Mouse (Mus musculus): Measurements from ENCODE around the gene Inhbc. TPM values are rescaled to one million over a fixed set of nuclear protein-coding genes. Genes with fewer than 3 reads are reported as not detected.

Gene Inhbc
- polyA plus RNA-seq, 1 experiment: not detected

- TF ChIP-seq CTCF (conservative IDR thresholded peaks at IDR 0.05; ENCODE audit: insufficient read depth, insufficient read length, low read depth, low read length) (0 out of 2 replicates have a peak, but pooled peaks have one; percentile 11), POLR2A (IDR thresholded peaks at IDR 0.05; ENCODE audit: low read depth, low read length) (no peak)
- no peaks in the 10 kb centered on the region for H3K4me1 ChIP-seq (ENCODE audit: control insufficient read depth, insufficient read depth, low read length)
- no peak overlapping the region for H3K4me3 ChIP-seq (ENCODE audit: insufficient read depth, low read depth, low read length)
- peaks cover 2% of the 10 kb centered on the region; the same call in 1 of the 2 replicates for H3K36me3 ChIP-seq (ENCODE audit: control insufficient read depth, insufficient read depth, low read length)
- WGBS: 76% methylated on average over 6 of the region's 6 CpGs
- no peak for DNase-seq
- H3K27me3 ChIP-seq (replicated peaks; ENCODE audit: control insufficient read depth, insufficient read depth, low read length): no peaks in the 10 kb centered on the region
- no peak overlapping the region for H3K27ac ChIP-seq (ENCODE audit: insufficient read depth, low read depth, low read length)
These were observed 21.5 kb upstream of the Inhbc start for GRCm38 (mm10) chr10:127391774-127392173.

- WGBS: 43% methylated on average over 2 of the region's 2 CpGs
- Histone ChIP-seq H3K36me3 (ENCODE audit: control insufficient read depth, insufficient read depth, low read length) (no peaks in the 10 kb centered on the region), H3K4me3 (ENCODE audit: insufficient read depth, low read depth, low read length) (no peak overlapping the region; the same call in 1 of the 2 replicates), H3K4me1 (ENCODE audit: control insufficient read depth, insufficient read depth, low read length) (peaks cover 15% of the 10 kb centered on the region), H3K27ac (ENCODE audit: insufficient read depth, low read depth, low read length) (no peak overlapping the region), H3K27me3 (replicated peaks; ENCODE audit: control insufficient read depth, insufficient read depth, low read length) (no peaks in the 10 kb centered on the region)
- no peak for DNase-seq
- TF ChIP-seq POLR2A (IDR thresholded peaks at IDR 0.05; ENCODE audit: low read depth, low read length) (no peak), CTCF (conservative IDR thresholded peaks at IDR 0.05; ENCODE audit: insufficient read depth, insufficient read length, low read depth, low read length) (no peak)
These were observed 11.5 kb upstream of the Inhbc start for GRCm38 (mm10) chr10:127381743-127382134.

- no peaks in the 10 kb centered on the region for H3K36me3 ChIP-seq (ENCODE audit: control insufficient read depth, insufficient read depth, low read length)
- no peak for TF ChIP-seq CTCF (conservative IDR thresholded peaks at IDR 0.05; ENCODE audit: insufficient read depth, insufficient read length, low read depth, low read length)
- TF ChIP-seq POLR2A (IDR thresholded peaks at IDR 0.05; ENCODE audit: low read depth, low read length): no peak
These were observed 10.8 kb upstream of the Inhbc start for GRCm38 (mm10) chr10:127380767-127381742.

GRCm38 (mm10) chr10:127380251-127380691, 10.0 kb upstream of the Inhbc start, which contains the start of gene R3hdm2:
Gene R3hdm2, plus strand, starts transcription at chr10:127380327.
- peak within 1 kb of the TSS; percentile 92 for H3K4me3 ChIP-seq (ENCODE audit: insufficient read depth, low read depth, low read length)
- H3K27ac ChIP-seq (ENCODE audit: insufficient read depth, low read depth, low read length): peak within 1 kb of the TSS; percentile 86
- DNase-seq: peak; percentile 95
- H3K4me1 ChIP-seq (ENCODE audit: control insufficient read depth, insufficient read depth, low read length): peaks cover 10% of the 10 kb centered on the region
- under 1% methylated on average over 53 of the region's 53 CpGs for WGBS
- H3K36me3 ChIP-seq (ENCODE audit: control insufficient read depth, insufficient read depth, low read length): no peaks in the 10 kb centered on the region
- H3K27me3 ChIP-seq (replicated peaks; ENCODE audit: control insufficient read depth, insufficient read depth, low read length): no peaks in the 10 kb centered on the region
- TF ChIP-seq POLR2A (IDR thresholded peaks at IDR 0.05; ENCODE audit: low read depth, low read length): no peak
- TF ChIP-seq CTCF (conservative IDR thresholded peaks at IDR 0.05; ENCODE audit: insufficient read depth, insufficient read length, low read depth, low read length): no peak

More at GRCm38 (mm10) chr10:127380767-127381742, 10.8 kb upstream of the Inhbc start:
- Histone ChIP-seq H3K27ac (ENCODE audit: insufficient read depth, low read depth, low read length) (peak overlapping the region; percentile 69; the same call in 1 of the 2 replicates), H3K4me1 (ENCODE audit: control insufficient read depth, insufficient read depth, low read length) (peaks cover 15% of the 10 kb centered on the region), H3K27me3 (replicated peaks; ENCODE audit: control insufficient read depth, insufficient read depth, low read length) (no peaks in the 10 kb centered on the region), H3K4me3 (ENCODE audit: insufficient read depth, low read depth, low read length) (peak overlapping the region; percentile 92)
- 10% methylated on average over 50 of the region's 79 CpGs for WGBS
- DNase-seq: peak; percentile 72

- H3K27me3 ChIP-seq (replicated peaks; ENCODE audit: control insufficient read depth, insufficient read depth, low read length): no peaks in the 10 kb centered on the region
- peak overlapping the region; percentile 92 for H3K4me3 ChIP-seq (ENCODE audit: insufficient read depth, low read depth, low read length)
- TF ChIP-seq CTCF (conservative IDR thresholded peaks at IDR 0.05; ENCODE audit: insufficient read depth, insufficient read length, low read depth, low read length) (no peak), POLR2A (IDR thresholded peaks at IDR 0.05; ENCODE audit: low read depth, low read length) (no peak)
- no peak for DNase-seq
- H3K4me1 ChIP-seq (ENCODE audit: control insufficient read depth, insufficient read depth, low read length): peaks cover 7% of the 10 kb centered on the region
- peak overlapping the region; percentile 86; the same call in 1 of the 2 replicates for H3K27ac ChIP-seq (ENCODE audit: insufficient read depth, low read depth, low read length)
- no peaks in the 10 kb centered on the region for H3K36me3 ChIP-seq (ENCODE audit: control insufficient read depth, insufficient read depth, low read length)
- 77% methylated on average over 8 of the region's 8 CpGs for WGBS
These were observed 9.4 kb upstream of the Inhbc start for GRCm38 (mm10) chr10:127379654-127380053.

GRCm38 (mm10) chr10:127377700-127378099, 7.5 kb upstream of the Inhbc start:
- Histone ChIP-seq H3K4me1 (ENCODE audit: control insufficient read depth, insufficient read depth, low read length) (peaks cover 7% of the 10 kb centered on the region; the same call in 1 of the 2 replicates), H3K36me3 (ENCODE audit: control insufficient read depth, insufficient read depth, low read length) (no peaks in the 10 kb centered on the region), H3K27me3 (replicated peaks; ENCODE audit: control insufficient read depth, insufficient read depth, low read length) (no peaks in the 10 kb centered on the region), H3K27ac (ENCODE audit: insufficient read depth, low read depth, low read length) (no peak overlapping the region), H3K4me3 (ENCODE audit: insufficient read depth, low read depth, low read length) (no peak overlapping the region)
- TF ChIP-seq CTCF (conservative IDR thresholded peaks at IDR 0.05; ENCODE audit: insufficient read depth, insufficient read length, low read depth, low read length) (no peak), POLR2A (IDR thresholded peaks at IDR 0.05; ENCODE audit: low read depth, low read length) (no peak)
- 66% methylated on average over 3 of the region's 3 CpGs for WGBS
- DNase-seq: no peak

GRCm38 (mm10) chr10:127371023-127371422, 792 bp upstream of the Inhbc start:
- no peaks in the 10 kb centered on the region for H3K4me1 ChIP-seq (ENCODE audit: control insufficient read depth, insufficient read depth, low read length)
- no peaks in the 10 kb centered on the region for H3K36me3 ChIP-seq (ENCODE audit: control insufficient read depth, insufficient read depth, low read length)
- H3K4me3 ChIP-seq (ENCODE audit: insufficient read depth, low read depth, low read length): no peak overlapping the region
- H3K27me3 ChIP-seq (replicated peaks; ENCODE audit: control insufficient read depth, insufficient read depth, low read length): no peaks in the 10 kb centered on the region
- TF ChIP-seq CTCF (conservative IDR thresholded peaks at IDR 0.05; ENCODE audit: insufficient read depth, insufficient read length, low read depth, low read length): no peak
- TF ChIP-seq POLR2A (IDR thresholded peaks at IDR 0.05; ENCODE audit: low read depth, low read length): no peak
- no peak for DNase-seq
- WGBS: 86% methylated on average over 2 of the region's 2 CpGs
- H3K27ac ChIP-seq (ENCODE audit: insufficient read depth, low read depth, low read length): no peak overlapping the region
